In genomic region chr10:69997082-69997481, GRCm38 (mm10) we compare ENCODE assay signal across 15 mouse cellular contexts.
"Had no signal": no experiment of that assay in that cellular context is flagged by ENCODE, and none has a peak within 500 bp of the region (broad histone marks: within the 10 kb centered on the region; RNA-seq: fewer than 3 reads in every experiment).

No protein-coding gene starts in this region.

- H3K9me3 ChIP-seq: midbrain, embryonic 15.5 days; stomach, embryonic 15.5 days had no signal

- H3K27ac ChIP-seq: midbrain, embryonic 13.5 days; midbrain, embryonic 15.5 days; neural tube, embryonic 12.5 days; stomach, embryonic 15.5 days; stomach, postnatal 0 days had no signal

- DNase-seq: lung, adult 18-20 months; lung, embryonic 14.5 days; lung, postnatal 10 days; lung, postnatal 4 days; right cerebral cortex, postnatal 14 days; thymus, adult 2 months; thymus, postnatal 25 days; thymus, postnatal 4 days had no signal

- ATAC-seq: midbrain, embryonic 13.5 days; midbrain, embryonic 15.5 days had no signal

- H3K27me3 ChIP-seq: megakaryocyte, embryonic 14.5 days; midbrain, embryonic 13.5 days; midbrain, embryonic 15.5 days; neural tube, embryonic 12.5 days; stomach, embryonic 15.5 days had no signal

- H3K4me1 ChIP-seq: megakaryocyte, embryonic 14.5 days; midbrain, embryonic 13.5 days; midbrain, embryonic 15.5 days; neural tube, embryonic 12.5 days; stomach, embryonic 15.5 days had no signal

- H3K4me3 ChIP-seq: megakaryocyte, embryonic 14.5 days; midbrain, embryonic 13.5 days; midbrain, embryonic 15.5 days; neural tube, embryonic 12.5 days; stomach, embryonic 15.5 days had no signal

- H3K4me2 ChIP-seq: lung, embryonic 14.5 days; midbrain, embryonic 11.5 days; midbrain, embryonic 13.5 days; midbrain, embryonic 15.5 days; neural tube, embryonic 12.5 days; stomach, embryonic 15.5 days had no signal

- H3K9ac ChIP-seq: lung, embryonic 14.5 days; midbrain, embryonic 13.5 days; midbrain, embryonic 15.5 days; neural tube, embryonic 12.5 days; stomach, embryonic 15.5 days had no signal
